Mouse (Mus musculus) liver, embryonic 14.5 days (tissue): ENCODE data around the gene Sorcs1. TPM values are rescaled to one million over a fixed set of nuclear protein-coding genes. Genes with fewer than 3 reads are reported as not detected.

Source experiments
- ATAC-seq: fragments of 200-750 bp; cut with Nextera tagmentation; 2 replicates; pipeline ENCODE4 v1.8.0; 2017; ENCODE audit warnings: moderate number of reproducible peaks, mild to moderate bottlenecking, moderate library complexity; ENCODE audit not compliant: insufficient read depth
- DNase-seq, 3 experiments: peaks; one replicate each; pipeline ENCODE4 v3.0.0-alpha.2; 2012 to 2013; ENCODE audit warnings: low read depth in 3 of 3, low spot score in 3 of 3
- H3K27ac ChIP-seq: fragments of 300-500 bp; sonication (generic); 2 replicates; pipeline ENCODE4 v1.5.1; 2014; ENCODE audit warnings: moderate library complexity, mild to moderate bottlenecking, control low read depth, inconsistent platforms
- H3K27me3 ChIP-seq: fragments of 300-500 bp; sonication (generic); 2 replicates; pipeline ENCODE4 v1.6.1; 2014; ENCODE audit warnings: mild to moderate bottlenecking, low read length, moderate library complexity; ENCODE audit not compliant: control insufficient read depth, insufficient read depth
- H3K36me3 ChIP-seq: fragments of 300-500 bp; sonication (generic); replicated peaks from 2 replicates; pipeline ENCODE4 v1.6.1; 2014; ENCODE audit warnings: low read depth; ENCODE audit not compliant: control insufficient read depth, insufficient read depth
- H3K4me1 ChIP-seq, 2 experiments: fragments of 200-500 bp in 1 of 2; fragments of 300-500 bp in 1 of 2; sonication (generic) in 1 of 2; replicated peaks; 2 replicates each; pipeline ENCODE4 v1.6.1; 2012 to 2014; ENCODE audit warnings: antibody characterized with exemption in 1 of 2, inconsistent platforms in 1 of 2, low read length in 1 of 2; ENCODE audit not compliant: control insufficient read depth in 2 of 2, insufficient read depth in 2 of 2
- H3K4me2 ChIP-seq: fragments of 300-500 bp; sonication (generic); 2 replicates; pipeline ENCODE4 v1.6.1; 2014; ENCODE audit warnings: low read depth, mild to moderate bottlenecking, control low read depth, moderate library complexity
- H3K4me3 ChIP-seq, 2 experiments: fragments of 200-500 bp in 1 of 2; fragments of 300-500 bp in 1 of 2; sonication (generic) in 1 of 2; 2 replicates each; pipeline ENCODE4 v1.5.1; 2012 to 2014; ENCODE audit warnings: low read depth in 2 of 2, low read length in 2 of 2, mild to moderate bottlenecking in 2 of 2, control low read depth in 1 of 2, inconsistent platforms in 1 of 2, moderate library complexity in 1 of 2; ENCODE audit not compliant: insufficient read depth in 1 of 2
- H3K9ac ChIP-seq: fragments of 300-500 bp; sonication (generic); replicated peaks from 2 replicates; pipeline ENCODE4 v1.6.1; 2014; ENCODE audit warnings: mild to moderate bottlenecking, control low read depth, moderate library complexity
- H3K9me3 ChIP-seq: fragments of 300-500 bp; sonication (generic); 2 replicates; pipeline ENCODE4 v1.6.1; 2016; ENCODE audit warnings: low read length, mixed read lengths; ENCODE audit not compliant: control insufficient read depth
- CTCF ChIP-seq: IDR thresholded peaks from 2 replicates; pipeline ENCODE4 v1.5.1; 2016; ENCODE audit warnings: antibody characterized with exemption, low read depth, control low read depth
- EP300 ChIP-seq: IDR thresholded peaks from 2 replicates; pipeline ENCODE4 v1.6.1; 2016; ENCODE audit warnings: antibody characterized with exemption, low read depth
- WGBS: fragments of 180-500 bp; shearing (Covaris S2); extraction: QIAGEN DNeasy Blood & Tissue Kit; methylation state at CpG from one replicate; pipeline ENCODE4 v1.1.7; 2014; ENCODE audit not compliant: insufficient replicate concordance; 5-methylcytosine and 5-hydroxymethylcytosine counted together
- polyA plus RNA-seq, 2 experiments: library from polyadenylated mRNA; depleted of rRNA in 1 of 2; stranded (reverse) in 1 of 2; unstranded in 1 of 2; fragments of >200 nt; fragmentation: Nextera tagmentation in 1 of 2; extraction: Ambion mirVana in 1 of 2; gene quantifications; 2 replicates each; pipeline versions ENCODE4 v1.2.1 to v1.2.3; 2012 to 2014

Gene Sorcs1
- polyA plus RNA-seq, 2 experiments, result 0.13 to 0.28 TPM

- no peak for DNase-seq
- Histone ChIP-seq H3K4me2 (no peak overlapping the region), H3K4me1 (no peaks in the 10 kb centered on the region), H3K27ac (no peak overlapping the region), H3K27me3 (no peaks in the 10 kb centered on the region), H3K36me3 (no peaks in the 10 kb centered on the region), H3K9me3 (no peaks in the 10 kb centered on the region), H3K9ac (no peak overlapping the region), H3K4me3 (no peak overlapping the region)
- no peak for ATAC-seq
- TF ChIP-seq EP300, result no peak
- no peak for TF ChIP-seq CTCF
- 52% methylated on average over 4 of the region's 4 CpGs for WGBS
Measured at GRCm38 (mm10) chr19:50521943-50522342, 156.5 kb downstream of the Sorcs1 start.

GRCm38 (mm10) chr19:50515059-50515673 is 163.3 kb downstream of the Sorcs1 start:
- no peak overlapping the region for H3K9ac ChIP-seq
- DNase-seq (no peak), ATAC-seq (no peak)
- H3K27ac ChIP-seq, result no peak overlapping the region
- H3K4me1 ChIP-seq, result no peaks in the 10 kb centered on the region
- no peak overlapping the region for H3K4me3 ChIP-seq
- no peak for TF ChIP-seq CTCF
- TF ChIP-seq EP300, result no peak
- H3K4me2 ChIP-seq, result no peak overlapping the region
- no peaks in the 10 kb centered on the region for H3K36me3 ChIP-seq
- no peaks in the 10 kb centered on the region for H3K27me3 ChIP-seq
- 67% methylated on average over 10 of the region's 10 CpGs for WGBS
- H3K9me3 ChIP-seq, result no peaks in the 10 kb centered on the region

- TF ChIP-seq CTCF (no peak), EP300 (no peak)
- WGBS, result 53% methylated on average over 8 of the region's 8 CpGs
- H3K36me3 ChIP-seq, result no peaks in the 10 kb centered on the region
- no peak overlapping the region for H3K4me2 ChIP-seq
- DNase-seq (no peak), ATAC-seq (no peak)
- no peak overlapping the region for H3K9ac ChIP-seq
- H3K4me1 ChIP-seq, result no peaks in the 10 kb centered on the region
- no peaks in the 10 kb centered on the region for H3K9me3 ChIP-seq
- no peaks in the 10 kb centered on the region for H3K27me3 ChIP-seq
- H3K27ac ChIP-seq, result no peak overlapping the region
- no peak overlapping the region for H3K4me3 ChIP-seq
Measured at GRCm38 (mm10) chr19:50514309-50514830, 164.1 kb downstream of the Sorcs1 start.

GRCm38 (mm10) chr19:50502816-50503215 is 175.6 kb downstream of the Sorcs1 start:
- no peak overlapping the region for H3K4me3 ChIP-seq
- H3K27me3 ChIP-seq, result no peaks in the 10 kb centered on the region
- H3K4me2 ChIP-seq, result no peak overlapping the region
- ATAC-seq, result no peak
- H3K9me3 ChIP-seq, result no peaks in the 10 kb centered on the region
- H3K4me1 ChIP-seq, result no peaks in the 10 kb centered on the region
- no peaks in the 10 kb centered on the region for H3K36me3 ChIP-seq
- TF ChIP-seq CTCF, result no peak
- TF ChIP-seq EP300, result no peak
- 54% methylated on average over 1 of the region's 1 CpGs for WGBS
- H3K27ac ChIP-seq, result no peak overlapping the region
- H3K9ac ChIP-seq, result no peak overlapping the region
- DNase-seq, result no peak

GRCm38 (mm10) chr19:50491121-50491520 is 187.3 kb downstream of the Sorcs1 start:
- no peak for ATAC-seq
- no peaks in the 10 kb centered on the region for H3K9me3 ChIP-seq
- H3K27me3 ChIP-seq, result no peaks in the 10 kb centered on the region
- TF ChIP-seq EP300 (no peak), CTCF (no peak)
- no peak overlapping the region for H3K27ac ChIP-seq
- H3K9ac ChIP-seq, result no peak overlapping the region
- no peak for DNase-seq
- H3K4me3 ChIP-seq, result no peak overlapping the region
- no peaks in the 10 kb centered on the region for H3K36me3 ChIP-seq
- no peak overlapping the region for H3K4me2 ChIP-seq
- no peaks in the 10 kb centered on the region for H3K4me1 ChIP-seq
- 83% methylated on average over 3 of the region's 3 CpGs for WGBS
